Mouse (Mus musculus) mature B cell (primary cell): ENCODE data around the gene Eid2b.
"Not testable (repeated sequence)": the region's sequence is repeated elsewhere in the genome, so short reads cannot be mapped to it uniquely, and the experiment has no call there.

Source experiments
- in situ Hi-C: fragments of 300-500 bp; cut with MboI; formaldehyde crosslinking; loops from 2 replicates; pipeline ENCODE4 v1.14.3; 2019

Gene Eid2b

DNA sequence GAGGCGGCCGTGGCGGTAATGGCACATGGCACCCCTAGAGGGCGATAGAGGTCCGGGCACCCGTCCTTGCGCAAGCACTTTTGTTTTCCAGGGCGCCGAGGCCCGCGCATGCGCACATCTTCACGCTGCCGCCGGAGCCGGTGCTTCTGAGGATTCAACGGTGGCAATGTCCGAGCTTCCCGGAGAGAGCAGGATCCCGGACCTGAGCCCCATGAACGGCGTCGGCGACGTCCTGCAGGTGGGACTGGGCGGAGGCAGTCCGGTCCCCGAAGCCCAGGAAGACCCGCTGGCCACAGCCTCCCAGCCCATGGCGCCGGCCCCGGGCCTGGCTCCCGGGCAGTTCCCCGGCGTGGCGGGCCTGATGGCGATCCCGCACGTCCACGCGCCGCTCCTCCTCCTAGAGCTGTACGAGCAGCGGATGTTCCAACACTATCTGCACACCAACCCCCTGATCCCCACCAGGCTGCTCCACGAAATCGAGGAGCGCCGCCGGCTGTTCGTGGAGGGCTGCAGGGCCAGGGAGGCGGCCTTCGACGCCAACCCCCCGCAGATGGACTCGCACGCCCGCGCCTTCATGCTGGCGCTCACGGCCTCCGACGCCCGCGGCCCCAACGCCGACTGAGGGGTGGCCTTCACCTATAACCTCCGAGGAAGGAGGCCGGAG lies at the start of gene Eid2b:
Gene Eid2b, plus strand, starts transcription at position 125 of the 664 bp plus-strand sequence.
- in situ Hi-C loops = no loop called here

DNA sequence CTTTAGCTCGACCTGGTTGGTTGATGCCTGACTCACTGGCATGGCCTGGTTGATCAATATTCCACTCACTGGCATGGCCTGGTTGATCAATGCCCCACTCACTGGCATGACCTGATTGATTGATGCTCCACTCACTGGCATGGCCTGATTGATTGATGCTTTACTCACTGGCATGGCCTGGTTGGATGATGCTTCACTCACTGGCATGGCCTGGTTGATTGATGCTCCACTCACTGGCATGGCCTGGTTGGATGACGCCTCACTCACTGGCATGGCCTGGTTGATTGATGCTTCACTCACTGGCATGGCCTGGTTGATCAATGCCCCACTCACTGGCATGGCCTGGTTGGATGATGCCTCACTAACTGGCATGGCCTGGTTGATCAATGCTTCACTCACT lies 33.6 kb upstream of the Eid2b start:
- in situ Hi-C loops = not testable (repeated sequence)

DNA sequence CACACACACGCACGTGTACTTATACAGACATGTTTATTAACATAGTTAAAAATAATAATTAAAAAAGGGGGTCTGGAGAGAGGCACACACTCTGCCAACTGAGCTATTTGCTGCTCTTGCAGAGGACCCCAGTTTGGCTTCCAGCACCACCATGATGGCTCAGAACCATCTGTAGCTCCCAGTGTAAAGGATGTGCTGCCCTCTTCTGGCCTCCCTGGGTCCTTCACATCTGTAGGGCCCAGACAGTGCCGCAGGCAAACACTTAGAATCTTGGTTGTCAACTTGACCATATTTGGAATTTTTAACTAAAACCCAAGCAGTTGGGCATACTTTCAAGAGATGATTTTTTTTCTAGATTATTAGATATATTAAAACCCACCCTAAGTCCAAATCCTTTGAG lies 28.6 kb upstream of the Eid2b start:
- in situ Hi-C loops = no loop called here

DNA sequence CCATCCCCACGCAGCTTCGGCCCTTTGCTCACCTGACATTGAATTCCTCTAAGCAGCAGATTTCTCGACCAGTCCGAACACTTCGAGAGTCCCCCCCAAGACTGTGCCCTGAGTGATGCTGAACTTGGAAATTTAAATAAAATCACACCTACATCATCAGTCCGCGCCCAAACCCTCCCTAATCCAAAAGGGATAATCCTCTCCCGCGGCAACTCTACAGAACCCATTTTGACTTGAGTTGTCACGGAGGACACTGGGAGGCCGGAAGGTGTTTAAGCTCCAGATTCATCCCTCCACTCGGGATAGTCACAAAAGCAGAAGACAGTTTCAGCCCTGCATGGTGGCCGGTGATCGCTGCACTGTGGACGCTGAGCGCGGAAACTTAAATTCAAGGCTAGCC lies 25.6 kb upstream of the Eid2b start:
- in situ Hi-C loops = no loop called here

DNA sequence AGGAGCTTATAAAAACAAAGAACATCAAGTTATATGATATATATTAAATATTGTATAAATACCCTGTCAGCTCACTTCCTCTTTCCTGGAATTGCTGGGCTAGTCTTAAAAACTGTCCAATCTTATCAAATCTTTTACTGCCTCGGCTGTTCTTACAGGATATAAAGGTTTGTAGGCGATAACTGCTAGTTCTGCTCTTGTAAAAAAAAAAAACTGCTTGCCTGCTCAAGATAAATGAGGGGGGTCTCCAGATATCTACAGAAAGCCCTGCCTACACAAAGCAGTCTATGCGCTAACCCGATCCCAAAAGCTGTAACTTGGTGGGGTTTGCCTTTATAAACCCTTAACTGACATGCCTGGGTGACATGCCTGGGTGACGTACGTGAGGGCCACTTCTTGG lies 22.9 kb upstream of the Eid2b start:
- in situ Hi-C loops = no loop called here

DNA sequence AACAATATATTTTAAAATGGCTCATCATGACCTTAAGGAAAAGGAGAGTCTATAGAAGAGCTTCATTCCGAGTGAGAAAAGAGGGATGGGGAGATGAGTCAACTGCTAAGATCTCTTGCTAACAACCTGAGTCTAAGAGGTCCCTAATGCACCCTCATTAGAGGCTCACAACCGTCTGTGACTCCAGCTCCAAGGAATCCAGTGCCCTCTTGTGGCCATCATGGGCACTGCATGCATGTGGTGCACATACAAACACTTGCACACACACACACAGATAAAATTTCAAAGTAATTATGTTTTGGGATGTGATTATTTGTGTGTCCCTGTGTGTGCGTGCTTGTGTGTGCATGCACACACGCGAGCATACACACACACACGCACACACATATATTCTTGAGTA lies 22.1 kb upstream of the Eid2b start:
- in situ Hi-C loops = no loop called here

DNA sequence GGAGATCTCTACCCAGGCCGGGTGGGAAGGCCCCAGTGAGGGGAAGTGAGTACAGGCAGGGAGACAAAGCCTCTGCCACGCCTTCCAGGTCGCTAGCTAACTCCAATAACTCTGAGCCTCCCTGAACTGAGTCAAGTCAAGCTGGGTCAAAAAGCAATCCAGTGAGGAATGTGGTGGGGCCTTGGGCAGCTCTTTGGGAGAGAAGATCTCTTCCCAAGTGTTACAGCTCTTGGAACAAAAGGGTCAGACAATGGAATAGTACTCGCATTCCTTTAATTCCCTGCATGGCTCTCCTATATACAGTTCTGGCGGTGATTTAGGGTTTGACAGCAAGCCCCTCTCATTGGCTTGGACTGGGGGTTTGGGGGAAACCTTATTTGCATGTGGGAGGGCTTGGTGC lies 14.7 kb upstream of the Eid2b start:
- in situ Hi-C loops = no loop called here

DNA sequence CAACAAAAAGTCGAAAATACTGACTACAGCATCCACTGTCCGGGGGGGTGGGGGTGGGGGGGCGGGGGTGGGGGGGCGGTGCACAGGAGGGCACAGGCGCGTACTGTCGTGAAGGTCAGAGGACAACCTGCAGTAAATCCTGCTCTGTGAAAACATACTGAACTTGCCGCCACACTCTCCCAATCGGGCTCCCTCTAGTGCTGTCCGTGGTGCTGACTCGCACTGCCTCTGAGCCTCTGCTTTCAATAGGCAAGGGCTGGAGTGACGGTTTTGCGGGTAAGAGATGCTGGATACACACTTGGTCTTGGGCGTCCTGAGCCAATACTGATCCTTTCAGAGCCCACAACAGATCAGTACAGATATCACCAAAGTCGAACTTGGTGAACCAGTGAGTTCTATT lies 13.8 kb upstream of the Eid2b start:
- in situ Hi-C loops = no loop called here

DNA sequence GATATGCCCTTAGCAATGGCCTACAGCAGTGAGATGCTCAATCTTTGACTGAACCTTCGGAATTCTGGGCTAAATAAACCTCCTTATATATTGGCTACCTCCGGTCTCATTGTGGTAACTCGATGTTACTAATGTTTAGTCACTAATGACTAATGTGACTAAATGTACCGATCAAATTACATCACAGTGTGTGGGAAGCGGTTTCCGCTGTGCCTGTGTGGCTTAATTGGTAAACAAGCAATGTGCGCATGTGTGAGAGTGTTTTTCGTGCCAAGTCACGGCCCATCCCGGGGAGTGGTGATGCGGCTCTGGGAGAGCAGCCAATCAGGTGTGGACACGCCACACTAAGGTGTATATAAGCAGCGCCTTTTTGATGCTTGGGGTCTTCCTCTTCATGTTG lies 12.1 kb upstream of the Eid2b start:
- in situ Hi-C loops = no loop called here

DNA sequence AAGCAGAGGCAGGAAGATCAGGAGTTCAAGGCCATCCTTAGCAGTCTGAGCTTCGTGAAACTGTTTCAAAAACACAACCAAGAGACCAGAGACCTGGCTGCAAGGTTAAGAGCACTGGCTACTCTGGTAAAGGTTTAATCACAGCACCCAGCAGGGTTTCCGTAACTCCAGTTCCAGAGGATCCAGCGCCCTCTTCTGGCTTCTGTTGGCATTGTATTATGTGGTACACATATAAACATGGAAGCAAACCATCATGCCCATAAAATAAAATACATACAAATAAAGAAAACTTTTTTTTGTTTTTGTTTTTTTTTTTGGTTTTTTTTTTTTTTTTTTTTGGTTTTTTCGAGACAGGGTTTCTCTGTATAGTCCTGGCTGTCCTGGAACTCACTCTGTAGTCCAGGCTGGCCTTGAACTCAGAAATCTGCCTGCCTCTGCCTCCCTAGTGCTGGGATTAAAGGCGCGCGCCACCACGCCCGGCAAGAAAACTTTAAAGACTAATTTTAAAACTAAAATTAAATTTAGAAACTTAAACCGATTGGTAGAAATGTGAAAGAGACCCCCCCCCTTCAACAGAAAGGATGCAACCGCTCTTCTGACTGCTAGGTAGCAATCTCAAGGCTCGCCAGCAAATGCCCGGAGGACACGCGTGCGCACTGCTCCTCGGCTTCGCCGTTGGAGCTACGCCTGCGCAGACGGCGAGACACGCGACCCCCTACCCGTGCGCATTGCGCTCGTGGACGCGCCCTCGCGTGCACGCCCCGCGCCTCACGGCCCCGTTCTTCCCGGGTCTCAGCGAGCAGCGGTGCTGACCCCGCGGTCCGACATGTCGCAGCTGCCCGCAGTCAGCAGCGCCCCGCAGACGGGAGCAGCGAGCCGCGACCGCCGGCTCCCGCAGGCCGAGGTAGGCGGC lies 10.2 kb upstream of the Eid2b start, which contains the start of gene Eid2:
Gene Eid2, plus strand, starts transcription at position 753 of the 913 bp plus-strand sequence.
- in situ Hi-C loops = no loop called here

DNA sequence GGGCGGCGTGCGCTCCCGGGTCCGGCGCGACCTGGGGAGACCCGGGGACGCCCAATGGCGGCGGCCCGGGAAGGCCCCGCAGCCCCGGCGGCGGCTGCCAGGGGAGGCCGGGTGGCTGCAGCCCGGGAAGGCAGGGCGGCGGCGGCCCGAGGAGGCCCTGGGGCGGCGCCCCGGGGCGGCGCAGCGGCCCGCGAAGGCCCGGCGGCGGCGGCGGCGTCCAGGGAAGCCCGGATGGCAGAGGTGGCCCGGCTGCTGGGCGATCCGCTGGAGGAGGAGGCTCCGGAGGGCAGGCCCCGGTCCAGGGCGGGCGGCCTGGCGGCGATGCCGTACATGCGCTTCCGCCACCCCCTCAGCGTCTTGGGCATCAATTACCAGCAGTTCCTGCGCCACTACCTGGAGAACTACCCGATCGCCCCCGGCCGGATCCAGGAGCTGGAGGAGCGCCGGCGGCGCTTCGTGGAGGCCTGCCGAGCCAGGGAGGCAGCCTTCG lies 9.5 kb upstream of the Eid2b start:
- in situ Hi-C loops = no loop called here

DNA sequence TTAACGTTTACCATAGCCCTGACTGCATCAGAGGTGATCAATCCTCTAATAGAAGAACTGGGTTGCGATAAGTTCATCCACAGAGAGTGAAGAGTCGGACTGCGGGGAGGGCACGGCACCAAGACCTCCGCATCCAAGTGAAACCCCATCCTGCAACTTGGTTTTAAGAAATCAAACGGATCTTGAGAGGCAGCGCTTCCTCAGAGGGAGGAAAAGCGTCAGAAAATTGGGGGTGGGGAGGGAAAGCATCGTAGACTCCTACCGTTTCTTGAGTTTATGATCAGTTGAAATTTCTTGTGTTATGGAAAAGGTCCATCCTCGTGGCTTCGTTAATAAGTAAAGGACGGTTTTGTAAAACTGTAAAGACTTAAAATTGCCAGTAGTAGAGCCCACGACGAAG lies 9.0 kb upstream of the Eid2b start:
- in situ Hi-C loops = no loop called here

DNA sequence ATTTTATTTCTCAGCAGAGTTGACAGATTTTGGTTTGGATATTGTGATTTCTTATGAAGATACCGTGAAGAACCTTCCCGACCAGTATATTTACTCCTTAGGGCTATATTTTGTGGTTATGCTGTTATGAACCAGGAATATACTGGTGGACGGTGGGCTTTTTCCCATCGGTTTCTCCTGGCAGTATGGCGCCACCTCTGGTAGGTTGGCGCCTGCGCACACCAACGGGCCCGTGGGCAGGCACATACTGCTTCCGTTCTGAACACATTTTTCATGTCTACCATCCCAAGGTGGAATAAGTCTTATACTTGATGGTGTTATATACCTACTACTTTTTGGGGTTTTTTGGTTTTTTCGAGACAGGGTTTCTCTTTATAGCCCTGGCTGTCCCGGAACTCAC lies 8.2 kb upstream of the Eid2b start:
- in situ Hi-C loops = no loop called here

DNA sequence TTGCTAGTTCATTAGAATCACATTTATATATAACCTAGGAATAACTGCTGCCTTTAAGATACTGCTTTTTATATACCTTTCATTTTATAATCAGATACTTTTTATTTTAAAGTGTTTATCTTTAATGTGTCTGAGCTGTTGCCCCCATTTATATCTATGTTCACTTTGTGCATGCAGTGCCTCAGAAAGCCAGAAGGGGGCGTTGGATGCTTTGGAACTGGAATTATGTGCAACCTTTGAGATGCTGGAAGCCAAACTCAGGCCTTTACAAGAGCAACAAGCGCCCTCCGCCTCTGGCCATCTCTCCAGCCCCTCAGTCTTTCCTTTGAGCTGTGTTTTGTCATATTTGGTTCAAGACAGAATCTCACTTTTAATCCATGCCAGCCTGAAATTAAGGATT lies 5.8 kb upstream of the Eid2b start:
- in situ Hi-C loops = no loop called here

DNA sequence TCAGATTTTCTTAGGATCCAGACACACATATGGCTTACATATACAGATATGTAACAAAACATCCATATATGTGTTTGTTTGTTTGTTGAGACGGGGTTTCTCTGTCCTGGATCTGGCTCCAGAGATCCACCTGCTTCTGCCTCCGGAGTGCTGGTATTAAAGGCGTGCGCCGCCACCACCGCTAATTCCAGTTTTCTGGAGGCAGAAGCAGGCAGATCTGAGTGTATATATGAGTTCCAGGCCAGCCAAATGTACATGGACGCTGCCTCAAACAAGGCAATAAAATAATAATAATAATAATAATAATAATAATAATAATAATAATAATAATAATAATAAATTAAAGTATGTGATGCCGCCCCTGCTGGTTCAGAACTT lies 313 bp upstream of the Eid2b start:
- in situ Hi-C loops = no loop called here

DNA sequence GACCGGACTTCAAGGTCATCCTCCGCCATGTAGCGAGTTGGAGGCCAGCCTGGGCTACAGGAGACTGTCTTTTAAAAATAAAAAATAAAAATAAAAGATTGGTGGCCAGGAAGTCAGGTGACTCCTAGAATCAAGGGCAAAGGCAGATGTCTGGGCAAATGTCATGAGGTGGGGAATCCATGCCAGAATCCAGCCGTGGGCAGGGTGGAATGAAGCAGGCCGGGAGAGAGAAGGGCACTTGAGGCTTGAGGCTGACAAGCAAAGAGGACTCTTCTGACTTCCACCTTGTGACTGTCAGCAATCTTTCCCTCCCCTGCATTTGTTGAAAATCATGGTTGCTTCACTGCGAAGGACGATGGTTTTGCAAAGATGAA lies 727 bp downstream of the Eid2b start:
- in situ Hi-C loops = no loop called here

DNA sequence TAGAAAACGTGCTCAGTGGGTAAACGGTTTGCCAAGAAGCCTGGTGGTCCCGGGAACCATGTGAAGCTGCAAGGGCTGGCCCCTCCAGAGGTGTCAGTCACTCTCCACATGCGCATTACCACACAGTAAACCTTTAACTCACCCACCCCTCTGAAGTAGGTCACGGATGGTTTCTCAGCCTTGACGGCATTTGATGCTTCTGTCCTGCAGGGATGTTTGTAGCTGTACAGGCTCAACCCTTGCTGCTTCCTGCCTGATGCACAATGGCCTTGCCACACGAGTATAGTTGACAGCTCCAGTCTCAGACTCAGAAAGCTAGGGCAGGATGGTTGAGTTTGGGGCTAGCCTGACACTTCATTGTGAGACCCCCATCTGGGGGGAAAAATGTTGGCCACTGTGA lies 3.1 kb downstream of the Eid2b start:
- in situ Hi-C loops = no loop called here

DNA sequence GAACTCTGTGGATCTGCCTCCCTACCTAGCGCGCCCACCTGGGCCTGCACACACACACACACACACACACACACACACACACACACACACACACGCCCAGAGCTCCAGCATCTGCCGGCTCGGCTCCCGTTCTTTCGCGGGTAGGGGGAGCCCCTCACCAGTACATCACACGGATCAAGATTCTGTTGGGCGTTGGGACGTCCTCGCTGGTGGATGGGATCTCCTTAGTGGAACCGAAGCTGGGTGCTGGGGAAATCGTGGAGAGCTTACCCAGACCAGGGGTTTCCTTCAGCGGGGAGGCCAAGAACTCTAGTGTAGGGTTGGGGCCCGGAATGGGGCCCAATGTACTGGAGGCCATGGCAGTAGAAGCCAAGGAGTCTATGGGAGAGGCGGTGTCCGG lies 12.6 kb downstream of the Eid2b start:
- in situ Hi-C loops = no loop called here

DNA sequence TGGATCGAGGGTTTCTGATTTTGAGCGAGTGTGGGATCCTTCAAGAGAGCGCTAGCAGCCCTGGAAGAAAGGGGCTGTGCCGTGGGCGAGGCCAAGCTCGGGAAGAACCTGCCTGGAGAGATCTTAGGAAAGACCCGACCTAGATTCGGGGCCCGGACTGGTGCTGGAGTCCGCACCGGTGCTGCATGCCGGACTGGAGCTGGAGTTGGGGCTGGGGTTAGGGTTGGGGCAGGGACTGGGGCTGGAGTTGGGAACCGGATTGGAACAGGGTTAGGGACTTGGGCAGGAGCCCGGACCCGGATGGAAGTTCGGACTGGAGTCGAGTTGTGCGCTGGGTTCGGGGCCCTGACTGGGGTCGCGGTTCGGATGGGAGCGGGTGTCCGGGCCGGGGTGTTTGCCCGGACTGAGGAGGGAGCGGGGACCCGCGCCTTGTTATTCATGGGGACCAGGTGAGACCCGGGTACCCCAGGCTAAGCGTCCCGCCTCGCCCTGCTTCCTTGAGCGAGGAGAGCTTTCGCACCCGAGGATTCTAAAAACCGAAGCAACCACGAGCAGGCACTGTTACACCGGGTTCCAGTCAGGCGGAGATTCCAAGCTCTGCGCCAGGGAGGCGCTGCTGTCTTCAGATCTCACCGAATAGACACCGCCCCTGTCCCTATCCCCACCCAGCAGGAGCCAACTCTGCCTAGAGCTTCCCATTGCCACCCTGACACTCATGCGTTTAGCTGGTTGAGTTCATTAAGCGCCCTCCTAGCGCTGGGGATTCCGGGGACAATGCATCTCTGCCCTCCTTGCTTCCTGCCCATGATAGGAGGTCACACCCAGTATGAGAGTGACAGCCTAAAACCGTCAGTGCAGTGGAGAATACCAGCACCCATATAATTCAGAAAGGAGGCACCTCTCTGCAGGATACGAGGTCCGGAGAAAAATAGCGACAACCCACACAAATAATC lies 13.4 kb downstream of the Eid2b start, which contains the start of gene Selenov:
Gene Selenov, minus strand, starts transcription at position 549 of the 953 bp plus-strand sequence.
- in situ Hi-C loops = no loop called here

DNA sequence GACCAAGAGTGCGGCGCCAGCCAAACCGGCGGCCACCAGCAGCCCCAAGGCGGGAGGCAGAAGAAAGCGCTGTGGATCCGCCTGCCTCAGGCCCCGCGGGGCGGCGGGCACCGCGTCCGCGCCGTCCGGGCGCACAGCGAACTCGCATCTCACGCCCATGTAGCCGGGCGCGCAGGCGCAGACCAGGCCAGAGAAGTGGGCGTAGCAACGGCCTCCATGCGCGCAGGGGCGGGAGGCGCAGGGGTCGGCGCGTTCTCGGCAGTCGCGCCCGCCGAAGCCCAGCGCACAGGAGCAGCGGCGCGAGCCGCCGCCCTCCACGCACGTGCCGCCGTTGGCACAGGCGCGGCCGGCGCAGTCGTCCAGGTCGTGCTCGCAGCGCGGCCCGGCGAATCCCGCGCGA lies 16.9 kb downstream of the Eid2b start:
- in situ Hi-C loops = no loop called here

DNA sequence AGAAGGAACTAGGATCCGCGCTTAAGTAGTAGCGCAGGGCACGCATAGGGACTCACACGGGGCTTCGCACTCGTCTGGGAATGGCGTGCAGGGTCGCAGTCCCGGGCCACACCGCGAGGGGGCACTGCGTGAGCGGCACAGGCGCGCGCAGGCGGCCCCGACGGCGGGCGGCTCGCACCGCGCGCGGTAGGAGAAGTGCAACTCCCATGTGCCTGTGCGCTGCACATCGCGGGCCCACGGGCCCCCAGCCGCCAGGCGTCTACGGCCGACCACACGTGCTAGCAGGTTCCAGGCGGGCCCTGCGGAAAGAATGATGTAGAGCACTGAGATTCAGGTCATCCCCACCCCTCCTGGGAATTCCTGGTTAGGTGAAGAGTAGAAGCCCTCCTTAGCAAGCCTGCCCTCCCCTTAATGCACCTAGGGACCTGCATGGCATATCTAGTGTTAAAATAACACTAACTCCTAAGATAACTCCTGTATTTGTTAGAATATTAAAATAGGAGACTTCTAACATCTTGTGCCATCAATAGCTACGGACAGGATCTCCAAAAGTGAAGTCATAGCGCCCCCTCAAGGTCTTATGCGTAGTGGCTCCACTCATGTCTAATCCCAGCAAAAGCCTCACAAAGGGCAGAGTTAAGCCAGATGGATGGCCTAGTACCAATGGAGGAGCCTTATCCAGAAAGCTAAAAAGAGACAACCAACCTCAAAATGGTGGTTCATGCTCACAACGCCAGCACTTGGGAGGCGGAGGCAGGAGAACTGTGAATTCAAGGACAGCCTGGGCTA lies 21.5 kb downstream of the Eid2b start:
- in situ Hi-C loops = no loop called here
